Mouse (Mus musculus): ENCODE data around the gene Etv3.

DNA sequence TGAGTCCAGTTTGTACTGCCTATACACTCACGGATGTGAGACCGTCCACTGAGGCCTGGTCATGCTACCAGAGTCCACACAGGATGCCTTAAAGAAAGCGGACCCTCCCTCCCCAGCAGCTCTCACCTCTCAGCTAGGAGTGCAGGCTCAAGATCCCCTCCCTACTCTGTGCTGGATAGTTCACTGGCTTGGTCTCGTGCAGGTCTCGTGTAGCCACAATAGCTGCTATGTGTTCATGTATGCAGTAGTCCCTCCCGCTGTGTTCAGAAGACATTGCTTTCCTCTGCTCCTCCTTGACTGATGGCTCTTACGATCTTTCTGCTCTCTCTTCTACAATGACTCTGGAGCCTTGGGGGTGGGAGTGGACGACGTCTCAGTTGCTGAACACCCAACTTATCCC is 26.9 kb upstream of the Etv3 start:
- TF ChIP-seq CTCF (IDR thresholded peaks at IDR 0.05; ENCODE audit: low read depth, low read length) = no peak
- TF ChIP-seq POLR2A (IDR thresholded peaks at IDR 0.05; ENCODE audit: extremely low read depth, insufficient read depth, low read length) = no peak
